Mouse (Mus musculus): ENCODE measurements around the gene Stam2.

DNA sequence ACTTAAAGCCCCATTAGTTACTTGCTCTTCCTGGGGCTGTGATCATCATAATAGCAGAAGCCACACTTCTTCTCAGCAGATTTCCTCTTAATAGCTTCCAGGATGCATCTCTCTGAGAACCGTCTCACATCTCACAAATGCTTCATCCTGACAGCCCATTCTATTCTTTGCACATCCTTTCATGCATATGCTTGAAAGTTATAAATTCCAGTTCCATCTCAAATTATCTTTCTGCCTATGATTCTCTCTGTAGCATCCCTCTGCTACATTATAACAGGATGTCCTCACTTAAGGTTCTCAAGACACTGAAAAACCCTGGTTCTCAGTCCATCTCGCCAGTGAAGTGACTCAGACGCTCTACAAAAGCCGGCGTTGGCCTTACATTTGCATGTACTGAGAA lies 85.4 kb downstream of the Stam2 start:
- no peak for TF ChIP-seq CTCF (IDR thresholded peaks at IDR 0.05; ENCODE audit: low read depth)
- TF ChIP-seq EP300 (IDR thresholded peaks at IDR 0.05; ENCODE audit: low read depth), result no peak

Data from heart, postnatal 0 days (tissue).